Mouse (Mus musculus) heart, embryonic 10.5 days (tissue): ENCODE results near the gene Tatdn2. TPM values are rescaled to one million over a fixed set of nuclear protein-coding genes. Genes with fewer than 3 reads are reported as not detected.
A peak's percentile ranks its signal among the peaks of the same experiment; 100 is the strongest.

ENCODE experiments used
- DNase-seq: peaks from one replicate; pipeline ENCODE4 v3.0.0-alpha.2; 2017; ENCODE audit warnings: low spot score
- H3K27ac ChIP-seq: fragments of 300-500 bp; sonication (generic); 2 replicates; pipeline ENCODE4 v1.5.1; 2016; ENCODE audit warnings: mild to moderate bottlenecking
- H3K27me3 ChIP-seq: fragments of 300-500 bp; sonication (generic); 2 replicates; pipeline ENCODE4 v1.6.1; 2016; ENCODE audit warnings: mild to moderate bottlenecking; ENCODE audit not compliant: poor library complexity, insufficient read depth, severe bottlenecking
- H3K36me3 ChIP-seq: fragments of 300-500 bp; sonication (generic); 2 replicates; pipeline ENCODE4 v1.6.1; 2016; ENCODE audit warnings: mild to moderate bottlenecking, moderate library complexity
- H3K4me1 ChIP-seq: fragments of 300-500 bp; sonication (generic); 2 replicates; pipeline ENCODE4 v1.6.1; 2016; ENCODE audit warnings: mild to moderate bottlenecking
- H3K4me3 ChIP-seq: fragments of 300-500 bp; sonication (generic); 2 replicates; pipeline ENCODE4 v1.5.1; 2016; ENCODE audit warnings: mild to moderate bottlenecking, moderate library complexity
- H3K9me3 ChIP-seq: fragments of 300-500 bp; sonication (generic); 2 replicates; pipeline ENCODE4 v1.6.1; 2016; ENCODE audit warnings: mild to moderate bottlenecking, moderate library complexity
- WGBS: fragments of 180-500 bp; shearing (Covaris S2); methylation state at CpG from one replicate; pipeline ENCODE4 v1.1.7; 2016; 5-methylcytosine and 5-hydroxymethylcytosine counted together
- microRNA-seq: library from miRNA; unstranded; fragments of <30 nt; microRNA quantifications from one replicate; pipeline ENCODE4, GENCODE M21; 2017
- polyA plus RNA-seq: library from polyadenylated mRNA; unstranded; fragments of >200 nt; fragmentation: Nextera tagmentation; extraction: Ambion mirVana; gene quantifications from 2 replicates; pipeline ENCODE4 v1.2.1, GENCODE M21; 2016

The Tatdn2 gene
- polyA plus RNA-seq, 1 experiment from 2014 or later = 0.84 TPM

GRCm38 (mm10) chr6:113740236-113741217, 43.7 kb downstream of the Tatdn2 start, which contains the start of gene Sec13:
Gene Sec13 (minus strand): TSS chr6:113740743.
- peaks cover 29% of the 10 kb centered on the region for H3K36me3 ChIP-seq
- 7% methylated on average over 41 of the region's 41 CpGs for WGBS
- peaks cover 14% of the 10 kb centered on the region for H3K4me1 ChIP-seq
- H3K4me3 ChIP-seq = peak within 1 kb of the TSS; percentile 88
- peak; percentile 88 for DNase-seq
- H3K27ac ChIP-seq = peak within 1 kb of the TSS; percentile 90
- no peaks in the 10 kb centered on the region for H3K9me3 ChIP-seq
- H3K27me3 ChIP-seq = no peaks in the 10 kb centered on the region

DNA sequence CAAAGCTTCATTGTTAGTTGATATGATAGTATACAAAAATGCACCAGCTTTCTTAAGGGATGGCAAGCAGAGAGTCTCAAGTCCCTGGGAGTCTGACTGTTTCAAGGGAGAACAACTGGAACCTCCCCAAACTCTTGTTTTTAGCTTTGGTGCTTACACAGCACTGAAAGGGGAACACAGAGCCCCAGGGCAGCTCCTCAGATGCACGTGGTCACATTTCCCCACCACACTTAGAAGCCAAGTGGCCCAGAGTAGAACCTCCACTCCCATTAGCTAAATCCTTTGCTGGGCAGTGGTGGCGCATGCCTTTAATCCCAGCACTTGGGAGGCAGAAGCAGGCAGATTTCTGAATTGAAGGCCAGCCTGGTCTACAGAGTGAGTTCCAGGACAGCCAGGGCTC, 44.6 kb downstream of the Tatdn2 start:
- H3K36me3 ChIP-seq = peaks cover 20% of the 10 kb centered on the region
- DNase-seq = no peak
- H3K9me3 ChIP-seq = no peaks in the 10 kb centered on the region
- H3K4me1 ChIP-seq = peaks cover 14% of the 10 kb centered on the region
- peaks cover 7% of the 10 kb centered on the region; the same call in 1 of the 2 replicates for H3K27me3 ChIP-seq
- WGBS = 63% methylated on average over 2 of the region's 2 CpGs
- no peak overlapping the region for H3K4me3 ChIP-seq
- no peak overlapping the region for H3K27ac ChIP-seq

DNA sequence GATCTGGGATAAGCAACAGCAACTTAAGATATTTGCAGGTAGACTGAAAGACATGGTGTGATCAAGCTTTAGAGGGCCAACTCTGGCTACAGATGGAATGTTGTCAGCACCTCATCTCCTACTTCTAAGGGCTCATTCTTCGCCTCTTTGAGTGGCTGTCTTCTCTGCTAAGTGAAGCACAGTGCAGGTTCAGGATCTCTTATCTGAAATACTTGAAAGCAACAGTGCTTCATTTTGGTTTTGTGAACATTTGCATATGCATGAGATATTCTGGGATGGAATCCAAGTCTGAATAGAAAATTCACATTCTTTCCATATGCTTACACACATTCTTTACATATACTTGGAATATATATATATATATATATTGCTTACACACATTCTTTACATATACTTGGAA, 45.5 kb downstream of the Tatdn2 start:
- WGBS = 58% methylated on average over 1 of the region's 1 CpGs

DNA sequence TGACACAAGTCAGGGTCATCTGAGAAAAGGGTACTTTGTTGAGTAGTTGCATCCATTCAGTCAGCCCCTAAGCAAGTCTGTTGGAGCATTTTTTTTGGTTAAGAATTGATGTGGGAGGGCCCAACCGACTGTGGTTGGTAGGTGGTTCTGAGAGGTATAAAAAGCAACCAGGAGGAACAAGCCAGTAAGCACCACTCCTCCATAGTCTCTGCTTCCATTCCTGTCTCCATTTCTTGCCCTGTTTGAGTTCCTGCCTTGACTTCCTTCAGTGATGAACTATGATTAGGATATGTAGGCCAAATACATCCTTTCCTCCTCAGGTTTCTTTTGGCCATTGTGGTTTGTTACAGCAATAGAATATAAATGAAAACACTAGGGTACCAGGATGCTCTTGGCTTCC, 46.3 kb downstream of the Tatdn2 start:
- Histone ChIP-seq H3K36me3 (peaks cover 4% of the 10 kb centered on the region; the same call in 1 of the 2 replicates), H3K27ac (no peak overlapping the region), H3K4me1 (peaks cover 14% of the 10 kb centered on the region), H3K9me3 (no peaks in the 10 kb centered on the region), H3K27me3 (peaks cover 17% of the 10 kb centered on the region), H3K4me3 (no peak overlapping the region)
- 39% methylated on average over 1 of the region's 1 CpGs for whole genome bisulfite sequencing
- no peak for DNase-seq

More for the DNA sequence above, 45.5 kb downstream of the Tatdn2 start:
- Histone ChIP-seq H3K27me3 (peaks cover 11% of the 10 kb centered on the region; the same call in 1 of the 2 replicates), H3K4me3 (no peak overlapping the region), H3K36me3 (peaks cover 12% of the 10 kb centered on the region), H3K27ac (no peak overlapping the region), H3K9me3 (no peaks in the 10 kb centered on the region), H3K4me1 (peaks cover 14% of the 10 kb centered on the region)
- DNase-seq = no peak

- DNase-seq = no peak
- H3K4me3 ChIP-seq = no peak overlapping the region
- no peaks in the 10 kb centered on the region for H3K9me3 ChIP-seq
- H3K36me3 ChIP-seq = no peaks in the 10 kb centered on the region
- peaks cover 37% of the 10 kb centered on the region for H3K27me3 ChIP-seq
- peaks cover 10% of the 10 kb centered on the region for H3K4me1 ChIP-seq
- H3K27ac ChIP-seq = no peak overlapping the region
Observed at GRCm38 (mm10) chr6:113745117-113745516, 48.3 kb downstream of the Tatdn2 start.

- no peak overlapping the region for H3K27ac ChIP-seq
- H3K4me1 ChIP-seq = peaks cover 6% of the 10 kb centered on the region
- 84% methylated on average over 14 of the region's 14 CpGs for WGBS
- H3K27me3 ChIP-seq = peaks cover 52% of the 10 kb centered on the region
- no peaks in the 10 kb centered on the region for H3K36me3 ChIP-seq
- H3K9me3 ChIP-seq = no peaks in the 10 kb centered on the region
- H3K4me3 ChIP-seq = no peak overlapping the region
- no peak for DNase-seq
Observed at GRCm38 (mm10) chr6:113747284-113747683, 50.4 kb downstream of the Tatdn2 start.

GRCm38 (mm10) chr6:113748351-113748750, 51.5 kb downstream of the Tatdn2 start:
- Histone ChIP-seq H3K4me1 (peaks cover 6% of the 10 kb centered on the region), H3K27me3 (peaks cover 54% of the 10 kb centered on the region), H3K27ac (0 out of 2 replicates have a peak overlapping the region, but pooled peaks have one; percentile 42), H3K9me3 (no peaks in the 10 kb centered on the region), H3K4me3 (peak overlapping the region; percentile 33), H3K36me3 (no peaks in the 10 kb centered on the region)
- WGBS = 21% methylated on average over 26 of the region's 26 CpGs
- no peak for DNase-seq

- H3K36me3 ChIP-seq = no peaks in the 10 kb centered on the region
- DNase-seq = no peak
- H3K27me3 ChIP-seq = peaks cover 62% of the 10 kb centered on the region
- no peak overlapping the region for H3K4me3 ChIP-seq
- H3K4me1 ChIP-seq = peaks cover 6% of the 10 kb centered on the region
- H3K27ac ChIP-seq = no peak overlapping the region
- no peaks in the 10 kb centered on the region for H3K9me3 ChIP-seq
- 63% methylated on average over 17 of the region's 17 CpGs for WGBS
Observed at GRCm38 (mm10) chr6:113749119-113749685, 52.4 kb downstream of the Tatdn2 start.

Small RNAs within 50 kb of the gene (microRNA-seq; reads per million reads assigned to microRNA genes)
- gene Mir7042 = 1.8 reads per million

Other genes starting within 250 kb of the Tatdn2 start
- 1.9 and 3.6 TPM in 2 replicates for gene Il17re, start 238.6 kb upstream of the Tatdn2 start, polyA plus RNA-seq
- gene Il17rc, start 225.6 kb upstream of the Tatdn2 start, polyA plus RNA-seq = 4.3 and 4.5 TPM in 2 replicates
- gene Creld1, start 213.8 kb upstream of the Tatdn2 start, polyA plus RNA-seq = 42.1 and 57.8 TPM in 2 replicates
- gene Prrt3, start 195.1 kb upstream of the Tatdn2 start, polyA plus RNA-seq = 0.32 and 0.41 TPM in 2 replicates
- 88.0 and 90.2 TPM in 2 replicates for gene Emc3, start 165.4 kb upstream of the Tatdn2 start, polyA plus RNA-seq
- gene Fancd2, start 165.4 kb upstream of the Tatdn2 start, polyA plus RNA-seq = 12.6 and 13.9 TPM in 2 replicates
- gene Fancd2os, start 96.3 kb upstream of the Tatdn2 start, polyA plus RNA-seq = 0.16 and 0.38 TPM in 2 replicates
- gene Brk1, start 92.3 kb upstream of the Tatdn2 start, polyA plus RNA-seq = 170 and 197 TPM in 2 replicates
- gene Vhl, start 73.1 kb upstream of the Tatdn2 start, polyA plus RNA-seq = 32.3 and 34.2 TPM in 2 replicates
- gene Irak2, start 58.6 kb upstream of the Tatdn2 start, polyA plus RNA-seq = 12.5 TPM in 2 replicates
- 1.5 TPM in 1 of 2 replicates, not detected in the other for gene Ghrl, start 22.8 kb downstream of the Tatdn2 start, polyA plus RNA-seq
- gene Sec13, start 43.7 kb downstream of the Tatdn2 start, polyA plus RNA-seq = 288 and 313 TPM in 2 replicates